Mouse (Mus musculus) forebrain, embryonic 10.5 days (tissue): ENCODE measurements around the gene Gemin5. TPM values are rescaled to one million over a fixed set of nuclear protein-coding genes. Genes with fewer than 3 reads are reported as not detected.
A peak's percentile ranks its signal among the peaks of the same experiment; 100 is the strongest.
"Not testable (repeated sequence)": the region's sequence is repeated elsewhere in the genome, so short reads cannot be mapped to it uniquely, and the experiment has no call there.

Experiments used
- DNase-seq: peaks from one replicate; pipeline ENCODE4 v3.0.0-alpha.2; 2017; ENCODE audit warnings: low spot score; ENCODE audit errors: extremely low spot score
- H3K27ac ChIP-seq: fragments of 300-500 bp; sonication (generic); 2 replicates; pipeline ENCODE4 v1.5.1; 2016; ENCODE audit warnings: mild to moderate bottlenecking
- H3K27me3 ChIP-seq: fragments of 300-500 bp; sonication (generic); 2 replicates; pipeline ENCODE4 v1.6.1; 2016; ENCODE audit warnings: mild to moderate bottlenecking; ENCODE audit not compliant: poor library complexity, severe bottlenecking
- H3K36me3 ChIP-seq: fragments of 300-500 bp; sonication (generic); replicated peaks from 2 replicates; pipeline ENCODE4 v1.6.1; 2016; ENCODE audit warnings: mild to moderate bottlenecking, moderate library complexity
- H3K4me1 ChIP-seq: fragments of 300-500 bp; sonication (generic); 2 replicates; pipeline ENCODE4 v1.6.1; 2016
- H3K4me3 ChIP-seq: fragments of 300-500 bp; sonication (generic); 2 replicates; pipeline ENCODE4 v1.5.1; 2016; ENCODE audit warnings: mild to moderate bottlenecking, moderate library complexity
- H3K9me3 ChIP-seq: fragments of 300-500 bp; sonication (generic); 2 replicates; pipeline ENCODE4 v1.6.1; 2016; ENCODE audit warnings: mild to moderate bottlenecking, moderate library complexity
- WGBS: fragments of 180-500 bp; shearing (Covaris S2); methylation state at CpG from one replicate; pipeline ENCODE4 v1.1.7; 2016; 5-methylcytosine and 5-hydroxymethylcytosine counted together
- polyA plus RNA-seq: library from polyadenylated mRNA; unstranded; fragments of >200 nt; fragmentation: Nextera tagmentation; extraction: Ambion mirVana; gene quantifications from 2 replicates; pipeline ENCODE4 v1.2.1, GENCODE M21; 2016

Gene Gemin5
- polyA plus RNA-seq, 1 experiment from 2014 or later, result 39.5 TPM

DNA sequence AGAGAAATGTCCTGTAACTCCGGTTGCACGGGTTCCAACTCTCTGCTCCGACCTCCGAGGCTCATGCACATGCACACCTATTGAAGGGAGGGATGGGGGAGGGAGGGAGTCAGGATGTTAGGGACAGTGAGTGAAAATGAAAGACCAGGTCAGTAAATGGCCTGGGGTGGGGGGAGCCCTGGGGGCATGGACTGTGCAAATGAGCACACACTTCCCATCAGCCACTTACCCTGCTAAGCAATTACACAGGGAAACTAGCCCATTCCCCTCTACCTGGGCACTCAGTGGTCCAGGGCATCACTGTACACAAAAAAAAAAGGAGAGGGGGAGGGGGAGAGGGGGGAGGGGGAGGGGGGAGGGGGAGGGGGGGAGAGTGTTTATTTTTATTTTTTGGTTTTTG, 30.3 kb upstream of the Gemin5 start:
- Histone ChIP-seq H3K36me3 (no peaks in the 10 kb centered on the region), H3K4me3 (peak overlapping the region; percentile 57), H3K27ac (peak overlapping the region; percentile 74), H3K4me1 (peaks cover 11% of the 10 kb centered on the region), H3K27me3 (no peaks in the 10 kb centered on the region), H3K9me3 (no peaks in the 10 kb centered on the region)
- DNase-seq, result no peak
- 89% methylated on average over 4 of the region's 4 CpGs for WGBS

DNA sequence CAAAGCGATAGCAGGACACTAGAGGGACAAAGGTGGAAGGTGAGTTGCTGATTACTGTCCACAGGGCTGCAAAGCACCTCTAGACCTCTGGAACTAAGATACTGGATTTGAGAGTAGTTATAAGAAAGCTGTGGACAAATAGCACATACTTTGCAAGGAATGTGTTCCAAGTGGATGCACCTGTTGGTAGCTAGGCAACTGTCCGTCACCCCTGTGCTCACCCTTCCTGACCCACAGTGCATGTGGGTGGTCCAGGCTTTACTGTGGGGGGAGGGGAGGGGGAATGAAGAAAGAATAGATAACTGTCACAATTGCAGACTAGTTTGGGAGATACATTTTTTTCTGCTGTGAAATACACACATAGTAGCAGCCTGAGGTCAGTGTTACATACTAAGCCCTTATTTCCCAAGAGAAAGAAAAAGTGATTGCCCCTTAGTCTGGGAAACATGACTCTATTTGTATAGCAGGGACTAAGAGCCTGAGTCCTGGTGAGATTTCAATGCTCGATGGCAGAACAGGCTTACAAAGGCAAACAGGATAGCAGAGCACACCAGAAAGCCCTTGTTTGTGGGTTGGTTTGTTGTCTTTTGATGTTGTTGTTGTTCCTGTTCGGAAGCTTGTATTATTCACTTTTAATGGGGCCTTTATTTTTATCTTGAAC, 25.7 kb upstream of the Gemin5 start:
- H3K9me3 ChIP-seq, result no peaks in the 10 kb centered on the region
- no peak overlapping the region for H3K4me3 ChIP-seq
- 51% methylated on average over 4 of the region's 4 CpGs for WGBS
- peaks cover 11% of the 10 kb centered on the region for H3K4me1 ChIP-seq
- no peaks in the 10 kb centered on the region for H3K36me3 ChIP-seq
- no peak overlapping the region for H3K27ac ChIP-seq
- DNase-seq, result no peak
- no peaks in the 10 kb centered on the region for H3K27me3 ChIP-seq

DNA sequence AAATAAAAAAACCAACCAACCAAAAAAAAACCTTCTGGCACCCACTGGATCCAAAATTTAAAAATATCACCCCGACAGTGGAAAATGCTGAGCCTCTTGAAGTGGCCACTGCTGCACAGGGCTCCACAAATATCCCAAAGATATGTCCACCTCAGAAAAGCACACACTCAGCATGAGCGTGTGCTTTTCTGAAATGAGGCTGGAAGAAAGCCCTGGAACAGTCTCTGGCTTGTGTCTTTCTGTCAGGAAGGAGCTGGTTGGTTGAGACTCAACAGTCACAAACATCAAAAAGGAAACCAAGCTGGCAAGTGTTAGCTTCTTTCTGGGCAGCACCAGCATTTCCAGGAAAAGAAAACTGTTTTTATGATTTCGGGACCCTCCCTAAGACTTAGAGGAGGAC, 25.0 kb upstream of the Gemin5 start:
- H3K9me3 ChIP-seq, result no peaks in the 10 kb centered on the region
- H3K36me3 ChIP-seq, result no peaks in the 10 kb centered on the region
- H3K4me3 ChIP-seq, result no peak overlapping the region
- no peak overlapping the region for H3K27ac ChIP-seq
- H3K27me3 ChIP-seq, result no peaks in the 10 kb centered on the region
- no peak for DNase-seq
- 84% methylated on average over 3 of the region's 3 CpGs for WGBS
- H3K4me1 ChIP-seq, result peaks cover 10% of the 10 kb centered on the region

DNA sequence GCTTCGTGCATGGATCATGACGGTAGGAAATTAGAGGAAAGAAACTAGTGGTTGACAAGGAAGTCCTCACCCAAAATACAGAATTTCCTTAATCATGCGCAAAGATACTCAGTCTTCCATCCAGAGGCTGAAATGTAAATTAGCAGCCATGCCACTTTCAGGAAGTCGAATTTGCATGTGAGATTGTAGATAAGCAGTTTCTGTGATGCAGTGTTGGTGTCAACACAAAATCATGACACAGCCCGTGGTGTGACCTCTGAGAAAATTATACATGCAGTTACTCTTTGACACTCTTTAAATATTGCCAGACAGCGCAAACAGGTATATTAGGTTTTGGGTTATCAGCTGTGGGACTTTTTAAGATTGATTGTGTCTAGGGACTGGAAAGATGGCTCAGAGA, 21.3 kb upstream of the Gemin5 start:
- 96% methylated on average over 6 of the region's 6 CpGs for WGBS
- peaks cover 10% of the 10 kb centered on the region for H3K4me1 ChIP-seq
- H3K36me3 ChIP-seq, result no peaks in the 10 kb centered on the region
- H3K27me3 ChIP-seq, result no peaks in the 10 kb centered on the region
- no peaks in the 10 kb centered on the region for H3K9me3 ChIP-seq
- no peak overlapping the region for H3K4me3 ChIP-seq
- no peak for DNase-seq
- H3K27ac ChIP-seq, result no peak overlapping the region

DNA sequence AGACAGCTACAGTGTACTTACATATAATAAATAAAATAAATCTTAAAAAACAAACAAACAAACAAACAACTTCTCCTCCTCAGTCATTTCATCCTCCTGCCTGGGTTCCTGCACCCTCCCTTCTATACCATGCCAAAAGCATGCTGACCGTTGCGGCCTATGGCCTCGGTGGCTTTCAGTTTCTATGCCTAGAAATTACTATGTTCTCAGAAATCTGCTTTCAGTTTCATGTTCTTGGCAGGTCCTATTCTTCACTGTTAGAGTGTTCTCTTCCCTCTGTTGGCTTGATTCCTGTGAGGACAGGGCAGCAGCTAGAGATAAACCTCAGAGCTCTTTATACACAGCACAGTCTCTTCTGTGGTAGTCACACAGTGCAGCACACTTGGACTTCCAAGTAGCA, 15.2 kb upstream of the Gemin5 start:
- Histone ChIP-seq H3K36me3 (peaks cover 27% of the 10 kb centered on the region), H3K4me3 (no peak overlapping the region), H3K4me1 (no peaks in the 10 kb centered on the region), H3K27ac (no peak overlapping the region), H3K27me3 (no peaks in the 10 kb centered on the region), H3K9me3 (no peaks in the 10 kb centered on the region)
- whole genome bisulfite sequencing, result 98% methylated on average over 3 of the region's 3 CpGs
- no peak for DNase-seq

DNA sequence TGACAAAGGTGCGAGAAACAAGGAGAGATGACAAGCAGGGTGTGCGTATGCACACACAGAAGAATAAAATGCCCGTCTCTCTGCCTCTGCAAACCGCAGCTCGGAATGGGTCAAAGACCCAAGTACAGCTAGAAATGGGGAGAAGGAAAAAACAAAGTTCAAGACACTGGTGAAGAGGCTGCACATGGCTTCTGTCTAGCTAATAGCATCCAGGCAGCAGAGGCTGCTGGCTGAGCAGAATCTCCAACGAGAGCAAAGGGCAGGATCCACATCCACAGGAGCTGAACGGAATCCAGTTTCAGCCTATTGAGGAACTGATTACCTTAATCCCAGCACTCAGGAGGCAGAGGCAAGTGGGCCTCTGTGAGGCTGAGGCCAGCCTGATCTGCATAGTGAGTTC, 12.4 kb upstream of the Gemin5 start:
- Histone ChIP-seq H3K36me3 (peaks cover 55% of the 10 kb centered on the region), H3K27ac (no peak overlapping the region), H3K9me3 (no peaks in the 10 kb centered on the region), H3K4me1 (no peaks in the 10 kb centered on the region), H3K4me3 (no peak overlapping the region), H3K27me3 (no peaks in the 10 kb centered on the region)
- WGBS, result 89% methylated on average over 7 of the region's 7 CpGs
- DNase-seq, result no peak

DNA sequence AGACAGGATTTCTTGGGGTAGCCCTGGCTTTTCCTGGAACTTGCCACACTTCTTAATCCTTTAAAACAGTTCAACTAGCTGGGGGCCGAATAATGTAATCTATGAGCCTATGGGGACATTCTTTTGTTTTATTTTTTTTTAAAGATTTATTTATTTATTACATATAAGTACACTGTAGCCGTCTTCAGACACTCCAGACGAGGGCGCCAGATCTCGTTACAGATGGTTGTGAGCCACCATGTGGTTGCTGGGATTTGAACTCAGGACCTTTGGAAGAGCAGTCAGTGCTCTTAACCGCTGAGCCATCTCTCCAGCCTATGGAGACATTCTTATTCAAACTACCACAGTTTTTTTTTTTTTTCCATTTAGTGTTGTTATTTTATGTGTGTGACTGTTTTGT, 11.6 kb upstream of the Gemin5 start:
- not testable (repeated sequence) for H3K27me3 ChIP-seq, DNase-seq, H3K9me3 ChIP-seq, H3K4me3 ChIP-seq, H3K4me1 ChIP-seq, H3K27ac ChIP-seq
- 95% methylated on average over 6 of the region's 6 CpGs for WGBS
- H3K36me3 ChIP-seq, result peaks cover 63% of the 10 kb centered on the region

DNA sequence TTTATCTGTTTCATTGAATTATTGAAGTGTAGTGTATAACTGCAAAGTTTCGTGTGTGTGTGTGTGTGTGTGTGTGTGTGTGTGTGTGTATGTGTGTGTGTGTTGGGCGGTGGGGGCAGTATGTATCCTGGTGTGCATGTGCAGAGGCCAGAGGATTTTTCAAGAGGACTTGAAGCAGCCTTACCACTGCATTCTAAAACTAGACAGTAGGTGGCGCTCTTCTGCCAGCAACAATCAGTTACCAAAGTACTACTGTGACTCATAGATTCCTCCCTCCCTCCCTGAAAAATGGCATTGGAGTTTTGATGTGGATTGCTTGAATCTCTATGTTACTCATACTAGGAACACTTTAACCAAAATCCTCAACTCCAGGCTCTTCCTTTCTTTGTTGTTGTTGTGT, 11.2 kb upstream of the Gemin5 start:
- no peak overlapping the region for H3K4me3 ChIP-seq
- WGBS, result 19% methylated on average over 3 of the region's 3 CpGs
- H3K36me3 ChIP-seq, result peaks cover 67% of the 10 kb centered on the region
- H3K27me3 ChIP-seq, result no peaks in the 10 kb centered on the region
- no peaks in the 10 kb centered on the region for H3K9me3 ChIP-seq
- DNase-seq, result peak; percentile 67
- no peaks in the 10 kb centered on the region for H3K4me1 ChIP-seq
- no peak overlapping the region for H3K27ac ChIP-seq

DNA sequence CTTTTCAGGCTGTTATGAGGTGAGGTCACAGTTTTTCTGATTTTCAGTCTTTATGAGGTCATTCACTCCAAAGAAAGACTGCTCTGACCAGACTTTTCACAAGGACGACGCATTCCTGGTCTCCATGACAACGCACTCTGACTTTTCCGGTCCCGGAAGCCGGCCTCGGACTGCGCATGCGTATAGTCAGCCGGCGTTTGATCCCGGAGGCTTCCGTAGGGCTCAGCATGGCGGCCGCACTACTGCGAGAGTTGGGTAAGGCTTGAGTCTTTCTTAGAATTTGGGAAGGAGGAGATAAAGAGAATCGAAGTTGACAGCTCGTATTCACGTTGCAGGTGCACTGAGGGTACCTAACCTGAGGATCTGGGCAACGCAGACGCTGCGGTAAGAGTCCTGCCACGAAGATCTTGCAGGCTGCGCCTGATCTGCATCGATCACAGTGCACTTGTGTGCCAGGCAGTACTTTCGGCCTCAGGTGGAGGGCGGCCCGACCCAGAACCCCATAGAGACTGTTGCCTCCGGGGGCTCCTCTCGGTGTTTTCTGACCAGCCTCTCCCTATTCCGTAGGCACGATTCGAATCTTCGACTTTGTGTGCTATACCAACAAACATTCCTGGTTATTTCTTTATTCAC, 3.2 kb upstream of the Gemin5 start, which contains the start of gene Mrpl22:
TSS of gene Mrpl22 (plus strand) at position 203 of the 633 bp plus-strand sequence.
- Histone ChIP-seq H3K4me1 (peaks cover 26% of the 10 kb centered on the region), H3K4me3 (peak within 1 kb of the TSS; percentile 78), H3K27me3 (no peaks in the 10 kb centered on the region), H3K27ac (peak within 1 kb of the TSS; percentile 87), H3K9me3 (no peaks in the 10 kb centered on the region), H3K36me3 (peaks cover 41% of the 10 kb centered on the region)
- 1% methylated on average over 34 of the region's 34 CpGs for WGBS
- DNase-seq, result peak; percentile 97

DNA sequence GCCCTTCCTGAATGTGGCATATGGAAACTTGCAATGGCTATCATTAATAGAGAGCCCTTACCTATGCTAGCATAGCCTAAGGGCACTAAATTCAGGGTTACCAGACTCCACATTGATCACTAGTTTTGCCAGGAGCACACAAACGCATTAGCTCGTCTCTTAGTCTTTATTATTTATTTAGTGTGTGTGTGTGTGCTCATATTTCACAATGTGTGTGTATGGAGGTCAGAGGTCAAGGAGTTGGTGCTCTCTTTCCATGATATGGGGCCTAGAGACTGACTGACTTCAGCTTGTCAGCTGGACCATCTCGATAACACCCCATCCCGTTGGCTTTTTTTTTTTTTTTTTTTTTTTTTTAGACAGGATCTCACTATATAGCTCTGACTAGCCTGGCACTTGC, 1.3 kb upstream of the Gemin5 start:
- no peak overlapping the region for H3K27ac ChIP-seq
- 83% methylated on average over 4 of the region's 4 CpGs for WGBS
- H3K4me3 ChIP-seq, result no peak overlapping the region
- no peak for DNase-seq
- H3K4me1 ChIP-seq, result peaks cover 26% of the 10 kb centered on the region
- H3K36me3 ChIP-seq, result peaks cover 41% of the 10 kb centered on the region
- H3K27me3 ChIP-seq, result no peaks in the 10 kb centered on the region
- H3K9me3 ChIP-seq, result peaks cover 9% of the 10 kb centered on the region; the same call in 1 of the 2 replicates

DNA sequence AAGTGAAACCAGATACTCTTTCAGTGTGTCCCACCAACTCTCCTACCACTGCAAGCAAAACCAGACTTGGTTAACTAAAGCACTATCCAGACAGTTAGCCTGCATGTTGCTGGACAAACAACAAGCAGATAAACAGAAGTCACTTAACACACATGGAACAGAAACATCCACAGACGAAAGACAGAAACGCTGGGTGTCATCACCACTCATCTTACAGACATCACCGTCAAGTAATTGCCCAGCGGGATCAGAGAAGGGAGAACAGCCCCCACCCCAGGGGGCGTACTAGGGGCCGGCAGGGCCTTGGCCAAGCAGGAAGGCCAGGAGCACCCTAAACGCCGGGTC, 545 bp downstream of the Gemin5 start:
- H3K27me3 ChIP-seq, result no peaks in the 10 kb centered on the region
- H3K4me1 ChIP-seq, result peaks cover 26% of the 10 kb centered on the region
- DNase-seq, result no peak
- WGBS, result 0% methylated on average over 8 of the region's 8 CpGs
- peaks cover 41% of the 10 kb centered on the region for H3K36me3 ChIP-seq
- peak overlapping the region; percentile 90 for H3K27ac ChIP-seq
- H3K4me3 ChIP-seq, result peak overlapping the region; percentile 83
- H3K9me3 ChIP-seq, result peaks cover 9% of the 10 kb centered on the region; the same call in 1 of the 2 replicates

DNA sequence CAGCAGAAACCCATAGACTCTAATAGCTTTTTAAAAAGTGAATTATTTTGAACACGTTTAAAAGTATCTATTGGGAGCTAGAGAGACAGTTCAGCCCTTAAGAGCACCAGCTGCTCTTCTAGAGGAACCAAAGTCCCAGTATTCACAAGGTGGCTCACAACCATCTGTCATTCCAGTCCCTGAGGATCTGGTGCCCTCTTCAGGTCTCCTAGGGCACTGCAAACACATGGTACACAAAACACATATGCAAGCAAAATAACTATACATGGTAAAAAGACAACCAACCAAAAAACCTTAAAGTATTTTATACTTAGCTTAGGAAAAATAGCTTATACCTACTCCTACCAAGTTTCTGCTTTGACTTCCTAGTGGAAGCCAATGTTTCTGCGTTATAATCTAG, 3.3 kb downstream of the Gemin5 start:
- Histone ChIP-seq H3K27ac (no peak overlapping the region), H3K9me3 (peaks cover 9% of the 10 kb centered on the region; the same call in 1 of the 2 replicates), H3K27me3 (no peaks in the 10 kb centered on the region), H3K4me1 (peaks cover 12% of the 10 kb centered on the region), H3K36me3 (peaks cover 67% of the 10 kb centered on the region), H3K4me3 (no peak overlapping the region)
- DNase-seq, result no peak
- WGBS, result 95% methylated on average over 2 of the region's 2 CpGs

DNA sequence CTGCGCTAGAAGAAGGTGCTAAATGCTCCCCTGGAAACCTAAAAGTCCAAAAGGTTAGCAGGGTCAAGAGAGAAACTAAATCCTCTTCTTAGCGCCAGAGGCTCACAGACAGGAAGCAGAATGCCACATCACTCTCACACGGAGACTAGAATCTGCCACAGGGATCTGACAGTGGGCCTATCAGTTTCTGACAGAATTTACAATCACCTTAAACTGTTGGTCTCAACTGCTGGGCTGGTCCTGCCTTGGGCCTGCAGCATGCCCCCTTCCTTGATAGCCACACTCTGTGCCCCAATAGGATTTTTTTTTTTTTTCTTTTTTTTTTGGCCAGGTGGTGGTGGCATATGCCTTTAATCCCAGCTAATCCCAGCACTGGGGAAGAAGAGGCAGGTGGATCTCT, 11.5 kb downstream of the Gemin5 start:
- no peak overlapping the region for H3K27ac ChIP-seq
- WGBS, result 84% methylated on average over 3 of the region's 3 CpGs
- no peak overlapping the region for H3K4me3 ChIP-seq
- no peaks in the 10 kb centered on the region for H3K9me3 ChIP-seq
- DNase-seq, result no peak
- no peaks in the 10 kb centered on the region for H3K4me1 ChIP-seq
- H3K36me3 ChIP-seq, result peaks cover 99% of the 10 kb centered on the region
- H3K27me3 ChIP-seq, result no peaks in the 10 kb centered on the region
